Mouse (Mus musculus) thymus, postnatal 10 days (tissue): Measurements from ENCODE around the gene Retreg3.

Experiments
- DNase-seq, 2 experiments: peaks; one replicate each; pipeline ENCODE4 v3.0.0; 2021; ENCODE audit warnings: low spot score in 2 of 2

Retreg3 gene

DNA sequence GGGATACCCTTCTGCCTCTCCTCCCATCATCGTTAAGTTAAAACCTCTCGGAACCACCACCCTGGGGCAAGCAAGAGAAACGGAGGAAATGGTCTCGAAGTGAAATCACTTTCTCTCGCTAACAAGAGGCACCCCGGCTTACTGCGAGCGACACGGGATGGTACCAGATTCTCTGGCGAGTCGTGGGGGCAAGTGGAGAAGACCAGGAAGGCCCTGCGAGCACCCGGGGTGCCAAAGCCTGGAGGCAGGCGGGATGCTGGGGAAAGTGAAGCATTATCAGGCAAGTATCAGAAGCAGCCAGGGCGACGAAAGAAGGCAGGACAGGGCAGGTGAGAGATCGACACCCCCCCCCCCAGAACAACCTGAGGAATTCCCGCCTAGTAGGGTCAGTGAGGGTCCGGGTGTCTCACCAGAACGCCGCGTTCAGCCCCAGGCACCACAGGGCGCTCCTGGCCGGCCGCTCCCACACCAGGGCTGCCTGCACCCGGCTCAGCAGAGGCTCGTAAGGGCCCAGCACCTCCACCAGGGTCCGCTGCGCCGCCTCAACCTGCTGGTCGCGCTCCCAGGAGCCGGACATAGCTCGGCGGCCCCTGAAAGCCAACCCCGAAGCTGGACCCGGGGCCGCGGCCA, 447 bp downstream of the Retreg3 start:
- peak in 1 of 2 experiments; percentile 18 for DNase-seq

GRCm38 (mm10) chr11:101118105-101118504, 1.6 kb downstream of the Retreg3 start:
- no peak for DNase-seq

DNA sequence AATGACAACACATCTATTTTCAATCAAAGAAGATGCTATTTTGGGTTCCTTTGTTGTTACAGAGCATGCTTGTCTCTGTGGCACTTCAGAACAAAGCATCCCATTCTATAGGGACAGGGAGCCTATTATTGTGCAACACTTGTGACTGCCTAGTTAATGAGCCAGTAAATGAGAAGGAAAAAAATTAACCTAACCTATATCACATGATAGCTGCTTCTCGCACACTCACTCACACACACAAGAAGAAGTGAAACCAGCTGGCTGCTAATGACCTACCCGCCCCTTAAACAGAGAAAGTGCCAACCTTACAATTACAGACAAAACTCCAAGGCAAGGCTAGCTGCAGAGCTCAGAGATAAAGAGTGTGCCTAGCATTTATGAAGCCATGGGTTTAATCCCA, 4.1 kb downstream of the Retreg3 start:
- no peak for DNase-seq

DNA sequence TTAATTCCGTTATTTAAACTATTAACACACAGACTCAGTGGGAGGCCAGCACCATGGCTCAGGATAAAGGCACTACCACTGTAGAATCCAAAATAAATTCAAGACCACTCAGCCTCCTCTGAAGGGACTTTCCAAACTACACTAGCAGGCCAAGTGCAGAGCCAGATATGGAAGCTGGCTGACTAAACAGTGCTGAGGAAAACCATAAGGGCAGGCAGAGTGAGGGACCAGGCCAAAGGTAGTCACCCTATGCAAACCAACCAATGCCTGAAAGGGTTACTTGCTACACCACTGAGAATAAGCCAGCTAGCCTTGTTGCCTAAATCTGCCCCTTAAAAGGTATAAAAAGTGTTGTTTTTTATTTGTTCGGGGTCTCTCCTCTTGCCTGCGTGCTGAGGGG, 7.5 kb downstream of the Retreg3 start:
- DNase-seq, result no peak

DNA sequence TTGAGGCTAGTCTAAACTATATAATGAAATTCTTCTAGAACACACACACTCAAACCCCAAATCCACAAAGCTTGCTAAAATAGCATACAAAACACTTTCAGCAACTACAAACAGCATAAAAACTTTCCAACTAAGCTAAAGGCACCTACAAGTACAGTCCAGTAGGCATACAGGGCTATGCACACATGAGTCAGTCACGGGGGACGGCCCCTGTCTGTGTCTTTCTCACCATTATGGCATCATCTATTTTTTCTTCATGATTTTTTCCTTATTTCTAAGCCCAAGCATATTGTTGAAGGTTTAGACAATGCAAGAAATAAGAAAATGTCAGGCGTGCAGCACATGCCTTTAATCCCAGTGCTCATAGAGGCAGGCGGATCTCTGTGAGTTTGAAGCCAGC, 8.5 kb downstream of the Retreg3 start:
- no peak for DNase-seq

DNA sequence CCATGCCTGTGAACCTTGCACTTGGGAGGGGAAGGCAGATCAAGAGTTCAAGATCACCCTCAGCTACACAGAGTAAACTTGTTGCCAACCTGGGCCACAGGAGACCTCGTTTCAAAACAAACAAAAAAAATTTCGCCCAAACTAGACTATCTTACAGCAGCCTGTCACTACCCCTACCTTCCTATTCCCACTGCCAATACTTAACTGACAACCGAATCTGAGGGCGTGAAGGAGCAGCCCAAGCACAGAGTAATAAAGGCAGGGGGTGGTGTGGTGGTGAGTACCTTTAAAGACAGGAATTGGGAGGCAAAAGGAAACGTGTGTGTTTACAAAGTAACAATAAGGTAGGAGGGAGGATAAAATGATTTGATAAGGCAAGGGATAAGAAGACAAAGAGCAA, 9.0 kb downstream of the Retreg3 start:
- DNase-seq, result no peak

- no peak for DNase-seq
Observed at GRCm38 (mm10) chr11:101109351-101109750, 10.3 kb downstream of the Retreg3 start.

- no peak for DNase-seq
Observed at GRCm38 (mm10) chr11:101103011-101103410, 16.7 kb downstream of the Retreg3 start.

DNA sequence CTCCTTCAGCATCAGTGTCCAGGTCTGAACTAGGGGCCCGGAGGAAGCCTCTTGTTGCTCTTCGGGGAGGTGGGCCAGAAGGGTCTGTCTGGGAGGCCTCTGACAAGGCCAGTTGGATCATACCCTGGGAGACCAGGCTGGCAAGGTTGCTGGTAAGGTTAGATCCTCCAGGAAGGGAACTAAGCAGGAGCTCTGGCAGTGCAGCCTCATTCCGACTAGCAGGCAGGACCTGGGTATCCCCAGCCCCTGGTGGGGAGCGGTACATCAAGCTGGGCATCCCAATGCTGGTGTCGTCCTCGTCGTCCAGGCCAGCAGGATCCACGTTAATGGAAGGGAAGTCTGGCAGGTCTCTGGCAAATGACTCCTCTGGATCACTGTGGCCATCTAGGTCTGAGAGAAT, 21.5 kb downstream of the Retreg3 start:
- DNase-seq, result no peak

- DNase-seq, result peak; percentile 85 to 89
Observed at GRCm38 (mm10) chr11:101095314-101096024, 24.2 kb downstream of the Retreg3 start, which contains the start of gene Psmc3ip. Psmc3ip (minus strand) TSS chr11:101095436.

- DNase-seq, result no peak
Observed at GRCm38 (mm10) chr11:101094930-101095313, 24.8 kb downstream of the Retreg3 start.

DNA sequence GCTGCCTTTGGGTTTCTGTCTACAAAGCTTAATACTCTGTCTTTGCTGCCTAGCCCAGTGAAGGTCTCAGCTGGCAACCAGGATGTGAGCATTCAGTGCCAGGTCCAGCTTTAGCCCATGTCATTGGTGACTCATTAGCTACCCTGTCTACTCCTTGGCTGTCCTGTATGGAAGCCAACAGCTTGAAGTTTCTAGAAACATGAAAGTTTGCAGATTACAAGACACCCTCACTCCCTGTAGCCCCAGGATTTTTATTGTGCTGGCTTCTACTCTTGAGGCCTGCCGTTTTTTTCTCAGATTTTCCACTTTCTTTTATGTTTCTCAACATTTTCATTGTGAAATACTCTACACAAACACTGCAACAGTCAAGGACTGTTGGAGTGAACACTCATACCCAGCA, 29.8 kb downstream of the Retreg3 start:
- DNase-seq, result no peak

- no peak for DNase-seq
Observed at GRCm38 (mm10) chr11:101087682-101088055, 32.0 kb downstream of the Retreg3 start.

GRCm38 (mm10) chr11:101086756-101087681, 32.7 kb downstream of the Retreg3 start, which contains the start of gene Mlx:
Mlx (plus strand) TSS chr11:101087277.
- peak; percentile 81 to 84 for DNase-seq

GRCm38 (mm10) chr11:101086323-101086674, 33.4 kb downstream of the Retreg3 start:
- no peak for DNase-seq

DNA sequence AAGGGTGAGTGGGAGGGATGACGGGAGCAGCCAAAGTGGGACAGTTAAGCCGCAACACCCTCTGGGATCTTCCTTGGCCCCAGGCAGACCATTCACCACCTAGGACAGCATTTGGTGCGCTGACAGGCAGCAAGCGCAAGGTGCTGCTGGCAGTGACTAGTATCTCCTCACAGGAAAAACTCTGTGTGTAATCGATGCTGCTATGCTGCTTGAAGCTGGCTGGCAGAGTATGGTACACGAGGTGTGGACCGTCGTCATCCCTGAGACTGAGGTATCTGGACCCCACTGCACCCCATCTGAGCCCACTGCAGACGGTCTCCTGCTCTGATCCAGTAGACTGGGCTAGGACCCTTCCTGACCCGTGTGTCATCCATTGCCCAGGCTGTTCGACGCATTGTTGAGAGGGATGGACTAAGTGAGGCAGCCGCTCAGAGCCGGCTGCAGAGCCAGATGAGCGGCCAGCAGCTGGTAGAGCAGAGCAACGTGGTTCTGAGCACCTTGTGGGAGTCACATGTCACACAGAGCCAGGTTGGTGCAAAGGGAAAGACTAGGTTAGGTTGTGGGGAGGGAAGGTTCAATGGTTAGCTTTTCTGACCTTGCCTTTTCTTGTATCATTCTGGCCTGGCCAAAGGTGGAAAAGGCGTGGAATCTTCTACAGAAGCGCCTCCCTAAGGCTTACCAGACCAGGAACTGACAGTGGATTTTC, 33.9 kb downstream of the Retreg3 start:
- DNase-seq, result no peak

GRCm38 (mm10) chr11:101084811-101085210, 34.9 kb downstream of the Retreg3 start:
- no peak for DNase-seq

DNA sequence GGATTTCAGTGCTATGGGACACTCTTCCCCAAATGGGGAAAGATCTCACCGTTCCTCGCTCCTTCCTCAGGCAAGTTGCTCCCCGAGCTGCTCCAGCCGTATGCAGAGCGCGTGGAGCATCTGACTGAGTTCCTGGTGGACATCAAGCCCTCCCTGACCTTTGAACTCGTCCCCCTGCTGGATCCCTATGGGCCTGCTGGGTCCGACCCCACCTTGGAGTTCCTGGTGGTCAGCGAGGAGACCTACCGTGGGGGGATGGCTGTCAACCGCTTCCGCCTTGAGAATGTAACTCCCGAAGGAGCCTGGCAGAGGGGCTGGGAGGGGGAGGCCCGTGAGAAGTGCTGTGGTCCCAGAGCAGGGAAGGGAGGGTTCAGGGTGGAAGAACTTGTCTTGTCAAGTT, 35.4 kb downstream of the Retreg3 start:
- no peak for DNase-seq

GRCm38 (mm10) chr11:101083083-101083697, 36.5 kb downstream of the Retreg3 start:
- DNase-seq, result no peak

GRCm38 (mm10) chr11:101082208-101083082, 37.2 kb downstream of the Retreg3 start, which contains the start of gene Coasy:
Coasy (plus strand) TSS chr11:101082565.
- peak; percentile 79 to 80 for DNase-seq
